Mouse (Mus musculus) MN1 (cell line): ENCODE results near the gene Muc4.
A peak's percentile ranks its signal among the peaks of the same experiment; 100 is the strongest.

Experiments used
- DNase-seq: peaks from one replicate; pipeline ENCODE4 v3.0.0-alpha.2; 2016; ENCODE audit warnings: low spot score

Gene Muc4

DNA sequence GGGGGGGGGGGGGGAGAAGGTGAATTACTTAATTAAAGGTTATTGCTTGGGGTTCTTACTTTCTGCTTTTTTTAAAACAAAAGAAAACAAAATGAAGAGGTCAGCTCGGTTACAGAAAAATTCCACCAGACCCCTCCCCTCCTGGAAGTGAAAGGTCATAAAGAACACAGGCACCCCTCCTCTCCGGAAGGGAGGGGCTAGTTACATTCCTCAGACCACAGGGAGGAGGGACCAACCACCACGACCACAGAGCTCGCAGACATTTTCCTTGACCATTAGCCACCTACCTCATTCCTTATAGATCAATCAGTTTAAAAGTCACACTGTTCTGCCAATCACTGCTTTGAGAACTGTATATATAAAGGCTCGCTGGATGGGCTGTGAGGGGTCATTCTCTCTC is 68.2 kb downstream of the Muc4 start:
- DNase-seq, result peak; percentile 21

DNA sequence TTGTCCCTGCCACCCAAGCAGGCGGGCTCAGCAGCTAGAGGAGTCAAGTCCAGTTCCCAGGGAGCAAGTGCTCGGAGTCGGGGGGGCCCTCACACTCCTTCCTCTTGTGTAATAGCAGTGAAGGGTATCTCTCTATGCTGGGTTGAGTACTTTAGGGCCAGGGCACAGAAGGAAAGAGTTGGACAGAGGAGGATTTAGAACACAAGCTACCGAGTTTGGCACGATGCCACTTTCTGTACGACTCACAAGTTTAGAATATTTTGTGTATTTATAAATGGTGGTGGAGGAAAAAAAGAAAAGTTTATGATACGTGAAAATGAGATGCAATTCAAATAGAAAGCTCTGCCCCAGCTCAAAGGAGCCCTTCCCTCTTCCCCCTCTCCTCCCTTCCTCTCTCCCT is 69.5 kb downstream of the Muc4 start:
- DNase-seq, result no peak

GRCm38 (mm10) chr16:32807408-32808185 is 71.9 kb downstream of the Muc4 start:
- DNase-seq, result no peak

GRCm38 (mm10) chr16:32810321-32810720 is 74.6 kb downstream of the Muc4 start, which contains the start of gene Smbd1:
Gene Smbd1 (minus strand): TSS chr16:32810477.
- DNase-seq, result no peak

GRCm38 (mm10) chr16:32812888-32813361 is 77.2 kb downstream of the Muc4 start:
- peak; percentile 85 for DNase-seq

- peak; percentile 24 for DNase-seq
Measured at GRCm38 (mm10) chr16:32813362-32813761, 77.7 kb downstream of the Muc4 start.

GRCm38 (mm10) chr16:32813771-32814170 is 78.1 kb downstream of the Muc4 start:
- no peak for DNase-seq

GRCm38 (mm10) chr16:32814539-32814938 is 78.9 kb downstream of the Muc4 start:
- DNase-seq, result peak; percentile 46

GRCm38 (mm10) chr16:32815160-32815605 is 79.5 kb downstream of the Muc4 start:
- DNase-seq, result no peak

GRCm38 (mm10) chr16:32818036-32818435 is 82.3 kb downstream of the Muc4 start:
- no peak for DNase-seq

DNA sequence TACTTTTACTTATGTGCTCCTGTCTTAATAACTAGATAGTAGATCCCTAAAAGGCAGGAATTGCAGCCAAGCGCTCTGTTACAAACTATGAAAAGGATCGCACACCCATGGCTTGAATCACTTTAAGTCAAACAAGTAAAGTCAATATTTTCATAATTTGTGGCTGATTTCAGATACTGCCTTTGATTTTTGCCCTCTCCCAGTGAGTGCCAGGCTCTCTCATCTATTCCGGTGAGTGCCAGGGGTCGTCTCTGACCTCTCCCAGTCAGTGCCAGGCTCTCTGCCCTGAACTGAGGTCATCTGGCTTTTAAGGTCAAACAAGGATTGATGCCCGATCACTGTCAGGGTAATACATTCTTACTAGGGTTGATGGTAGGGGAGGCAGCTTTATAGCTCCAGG is 82.8 kb downstream of the Muc4 start:
- DNase-seq, result no peak

- DNase-seq, result peak; percentile 74
Measured at GRCm38 (mm10) chr16:32821772-32822449, 86.2 kb downstream of the Muc4 start.

DNA sequence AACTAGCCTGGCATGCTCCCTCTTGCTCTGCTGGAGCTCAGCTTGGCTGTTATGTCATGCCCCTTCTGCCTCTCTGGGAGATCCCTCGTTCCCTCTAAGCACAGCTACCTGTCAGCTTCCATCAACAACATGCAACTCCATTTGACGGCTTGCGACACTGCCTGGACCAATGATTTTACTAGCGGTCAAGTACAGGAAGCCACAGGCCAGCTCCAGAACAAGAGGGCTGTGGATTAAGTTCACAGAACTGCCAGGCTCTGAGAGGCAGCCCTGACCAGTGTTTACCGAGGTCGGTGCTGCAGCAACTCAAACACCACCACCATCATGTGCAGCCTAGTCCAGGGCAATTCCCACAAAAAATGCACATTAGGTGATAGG is 86.8 kb downstream of the Muc4 start:
- no peak for DNase-seq

- no peak for DNase-seq
Measured at GRCm38 (mm10) chr16:32822881-32823280, 87.2 kb downstream of the Muc4 start.

DNA sequence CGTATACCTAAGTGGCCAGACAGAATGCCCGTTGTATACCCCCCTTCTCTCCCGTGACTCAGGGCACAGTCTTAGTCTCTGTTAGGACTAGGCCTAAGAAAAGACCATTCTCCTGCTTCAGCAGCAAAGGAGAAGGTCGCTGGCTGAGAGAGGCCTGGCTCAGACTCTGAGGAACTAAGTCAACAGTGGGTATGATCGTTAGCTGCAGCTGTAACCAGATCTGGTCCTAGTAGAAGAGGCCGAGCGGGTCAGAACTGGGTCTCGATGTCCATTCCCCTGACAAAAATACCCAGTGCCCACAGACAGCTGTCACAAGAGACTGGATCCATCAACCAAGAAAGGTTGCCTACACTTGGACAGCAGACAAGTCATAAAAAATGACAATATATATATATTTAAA is 87.8 kb downstream of the Muc4 start:
- DNase-seq, result no peak

GRCm38 (mm10) chr16:32824061-32824460 is 88.4 kb downstream of the Muc4 start:
- no peak for DNase-seq

GRCm38 (mm10) chr16:32825380-32825779 is 89.7 kb downstream of the Muc4 start:
- no peak for DNase-seq

GRCm38 (mm10) chr16:32826521-32826920 is 90.8 kb downstream of the Muc4 start:
- DNase-seq, result no peak

- DNase-seq, result no peak
Measured at GRCm38 (mm10) chr16:32829104-32829503, 93.4 kb downstream of the Muc4 start.

DNA sequence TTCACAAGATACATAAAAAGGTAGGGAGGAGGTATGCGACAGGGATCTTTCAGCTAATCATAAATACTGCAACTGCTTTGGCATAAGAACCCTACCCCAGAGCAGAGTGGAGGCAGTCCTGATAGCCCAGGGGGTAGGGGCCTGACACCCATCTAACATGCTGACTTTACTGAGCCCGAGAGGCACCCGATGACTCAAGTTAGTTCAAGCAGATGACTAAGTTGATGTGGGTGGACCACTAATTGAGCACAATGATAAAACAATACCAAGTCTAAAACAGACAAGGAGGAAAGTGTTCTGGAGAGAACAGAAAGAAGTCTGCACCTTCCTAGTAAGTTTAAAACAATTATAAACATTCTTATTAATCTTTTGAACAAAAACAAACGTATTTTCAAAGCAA is 95.8 kb downstream of the Muc4 start:
- DNase-seq, result no peak
